Mouse (Mus musculus) hematopoietic stem cell, adult 5-6 weeks (primary cell): ENCODE measurements at regions not wholly inside any gene's neighbourhood (a gene's known extent, or its start where the extent isn't known, plus 50 kb on each side); places are given as distances from the start of the nearest gene placed in this dataset.

Source experiments
- ATAC-seq, 2 experiments: fragments of 125-278 bp in 1 of 2; replicated peaks in 1 of 2; 2 replicates each; pipeline ENCODE4 v1.8.0; 2016 to 2017; ENCODE audit warnings: inconsistent platforms in 2 of 2, mild to moderate bottlenecking in 2 of 2, moderate number of reproducible peaks in 2 of 2, low read depth in 1 of 2, moderate TSS enrichment in 1 of 2; ENCODE audit not compliant: low FRiP score in 2 of 2, poor library complexity in 2 of 2, severe bottlenecking in 2 of 2, insufficient read depth in 1 of 2, low TSS enrichment in 1 of 2

DNA sequence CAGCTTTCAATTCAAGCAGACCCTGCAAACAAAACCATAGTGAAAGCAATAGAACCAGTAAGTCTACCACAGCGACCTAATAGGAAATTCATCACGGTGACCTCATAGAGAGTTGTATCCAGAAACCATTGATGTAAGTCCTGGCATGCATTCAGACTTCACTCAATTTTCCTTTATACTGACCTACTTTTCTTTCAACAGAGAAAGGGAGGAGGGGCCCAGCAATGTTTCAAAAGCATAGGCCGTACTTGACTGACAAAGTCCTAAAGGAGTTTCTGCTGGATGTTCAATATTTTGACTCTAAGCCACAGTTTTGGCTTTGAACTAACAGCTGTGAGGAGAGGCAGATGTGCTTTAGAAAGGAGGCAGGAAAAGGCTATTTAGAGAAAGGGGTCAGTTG is 88.4 kb downstream of the AI593442 start:
- ATAC-seq, result no peak

DNA sequence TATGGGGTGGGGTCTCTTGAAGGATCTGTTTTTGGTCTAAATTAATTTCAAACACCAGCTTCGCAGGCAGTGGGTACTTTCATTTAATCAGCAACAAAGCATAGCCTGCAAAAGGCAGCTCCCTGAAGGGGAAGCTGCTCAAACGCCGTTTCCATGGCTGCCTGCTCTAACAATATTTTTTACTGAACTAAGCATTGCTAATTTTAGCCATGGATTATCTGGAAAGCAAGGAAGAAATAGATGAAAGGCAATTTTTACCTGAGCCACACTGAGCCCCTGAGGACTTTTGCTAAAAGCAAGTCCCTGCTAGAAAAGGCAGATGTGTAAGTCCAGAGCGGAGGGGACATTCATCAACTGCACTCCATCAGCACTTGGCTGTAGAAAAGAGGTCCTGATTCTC is 105.5 kb downstream of the AI593442 start:
- ATAC-seq, result no peak

DNA sequence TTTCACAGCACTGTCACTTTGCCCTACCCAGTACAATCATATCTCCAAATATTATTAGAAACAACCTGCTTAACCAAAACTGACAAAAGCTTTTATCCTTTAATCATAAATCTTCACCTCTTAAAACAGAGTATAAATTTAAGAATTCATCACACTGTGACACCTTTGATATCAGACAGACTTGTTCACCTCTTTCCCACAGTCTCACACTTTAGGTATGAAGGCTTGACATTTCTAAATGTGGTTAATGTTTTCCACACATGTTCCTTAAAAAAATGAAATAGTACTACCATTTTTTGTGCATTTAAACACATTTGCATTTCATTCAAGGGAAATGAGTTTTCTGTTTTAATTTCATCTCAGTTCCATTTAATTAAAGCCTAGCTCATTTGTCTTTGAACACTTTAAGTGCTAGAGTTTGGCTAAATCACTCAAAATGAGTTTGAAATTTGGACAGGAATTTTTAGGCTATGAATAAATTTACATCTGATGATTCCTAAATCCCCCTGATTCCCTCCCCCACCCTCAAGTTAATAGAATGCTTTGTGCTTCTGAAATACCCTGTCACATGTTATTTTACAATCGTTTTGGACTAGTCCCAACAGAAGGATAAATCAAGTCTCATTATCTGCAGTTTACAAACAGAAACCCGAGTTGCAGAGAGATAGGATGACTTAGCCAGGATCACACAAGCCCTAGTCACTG is 127.9 kb downstream of the AI593442 start:
- ATAC-seq, result no peak

DNA sequence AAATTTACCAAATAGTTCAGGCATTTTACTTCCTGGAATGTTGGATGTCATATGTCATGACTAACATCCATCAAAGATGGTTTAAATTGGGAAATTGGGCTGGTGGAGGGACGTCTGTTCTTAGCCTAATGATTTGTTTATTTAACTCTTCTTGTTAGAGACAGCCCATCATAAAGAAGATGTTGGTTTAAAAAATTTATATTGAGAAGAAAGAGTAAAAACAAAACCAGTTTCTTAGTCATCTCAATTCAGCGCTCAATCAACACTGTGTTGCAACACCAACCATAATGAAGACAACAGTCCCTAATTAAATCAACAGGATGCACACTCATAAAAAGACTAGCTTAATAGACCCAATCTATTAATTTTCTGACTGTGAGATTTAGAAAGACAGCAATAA is 133.5 kb downstream of the AI593442 start:
- no peak for ATAC-seq

DNA sequence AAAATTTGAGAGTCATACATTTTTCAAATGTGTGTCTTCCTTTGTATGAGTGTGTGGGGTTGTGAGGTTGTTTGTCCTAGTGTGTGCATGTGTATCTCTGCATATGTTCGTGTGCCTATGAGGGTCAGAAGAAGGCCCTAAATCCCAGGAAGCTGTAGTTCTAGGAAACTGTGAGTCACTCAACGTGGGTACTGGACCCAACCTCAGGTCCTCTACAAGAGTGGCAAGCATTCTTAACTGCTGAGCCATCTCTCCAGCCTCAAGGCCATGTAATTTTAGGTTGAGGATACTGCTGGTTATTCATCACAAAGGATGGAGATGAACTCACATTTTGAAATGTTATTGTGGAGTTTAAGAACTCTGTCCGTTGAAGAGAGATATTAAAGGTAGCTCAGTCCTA is 140.5 kb downstream of the AI593442 start:
- ATAC-seq, result no peak

DNA sequence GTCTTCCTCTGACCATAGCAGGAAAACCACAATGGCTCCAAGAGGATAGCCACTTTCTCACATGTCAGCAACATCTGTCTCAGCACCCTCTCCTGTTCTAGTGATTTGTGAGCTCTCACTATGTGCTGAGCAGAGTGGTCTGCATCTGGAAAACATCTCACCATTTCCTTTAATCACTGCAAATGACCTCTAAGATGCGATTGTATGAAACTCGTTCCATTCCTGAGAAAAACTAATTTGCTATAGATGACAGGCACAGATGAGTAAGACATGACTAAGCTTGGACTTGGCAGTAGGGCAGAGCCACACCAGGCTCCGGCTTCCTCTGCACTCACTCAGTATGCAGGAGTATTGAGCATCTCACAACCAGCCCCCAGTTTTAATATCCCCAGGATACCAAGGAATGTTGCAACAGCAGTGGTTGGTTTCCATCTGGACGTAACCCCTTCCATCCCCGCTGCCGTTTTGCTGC is 150.1 kb downstream of the AI593442 start:
- 0 out of 4 replicates have a peak, but pooled peaks of 1 of the 2 experiments have one; percentile 22 for ATAC-seq

DNA sequence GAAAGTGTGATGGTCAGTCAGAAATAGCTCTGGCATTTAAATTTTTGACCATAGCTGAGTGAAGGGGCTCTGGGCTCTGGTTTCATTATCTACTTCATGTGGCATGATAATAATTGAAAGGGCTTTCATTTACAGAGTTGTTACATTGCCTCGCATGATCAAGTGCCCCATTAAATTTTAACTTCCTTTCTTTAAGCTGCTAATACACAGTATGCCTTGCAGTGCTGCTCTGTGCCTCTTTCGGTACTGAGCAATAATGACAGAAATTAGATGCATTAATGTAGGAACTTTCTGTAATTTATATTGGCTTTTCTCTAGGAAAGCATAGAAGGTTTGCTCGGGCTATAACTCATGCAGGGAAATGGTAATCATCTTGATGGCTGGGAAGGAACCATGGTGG is 179.1 kb downstream of the AI593442 start:
- ATAC-seq, result no peak

DNA sequence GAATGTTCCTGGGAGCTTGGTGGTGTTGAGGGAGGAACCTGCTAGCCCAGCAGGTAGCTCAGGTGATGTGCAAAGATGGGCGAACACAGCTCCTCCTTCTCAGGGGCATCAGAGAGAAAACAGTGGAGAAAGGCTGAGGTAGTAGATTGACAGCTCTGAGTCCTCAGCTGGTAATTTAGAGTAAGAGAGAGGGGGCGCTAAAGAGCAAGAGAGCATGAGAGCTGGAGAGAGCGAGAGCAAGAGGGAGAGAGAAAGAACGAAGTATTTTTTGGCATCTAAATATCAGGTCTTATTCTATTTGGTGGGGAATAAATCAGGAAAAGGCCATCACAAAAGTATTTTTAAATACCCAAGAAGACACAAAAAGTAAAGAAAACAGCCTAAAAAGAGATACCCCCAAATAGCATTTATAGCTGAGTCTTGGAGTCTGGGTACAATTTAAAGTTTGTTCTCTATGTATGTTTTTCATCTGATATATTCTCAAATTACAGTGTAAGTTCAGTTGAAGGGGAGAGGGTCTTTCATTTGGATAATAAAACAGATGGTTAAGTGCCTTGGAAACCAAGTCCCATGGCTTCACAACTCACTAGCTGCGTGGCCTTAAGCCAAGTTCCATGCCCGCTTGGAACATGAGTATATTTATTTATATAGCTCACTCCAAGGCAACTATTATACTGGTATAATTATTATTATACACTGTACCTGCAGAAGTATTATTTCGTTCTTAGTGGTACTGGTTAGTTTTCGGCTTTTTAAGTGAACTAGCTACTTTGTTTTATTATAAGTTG is 183.9 kb downstream of the AI593442 start:
- ATAC-seq, result no peak

DNA sequence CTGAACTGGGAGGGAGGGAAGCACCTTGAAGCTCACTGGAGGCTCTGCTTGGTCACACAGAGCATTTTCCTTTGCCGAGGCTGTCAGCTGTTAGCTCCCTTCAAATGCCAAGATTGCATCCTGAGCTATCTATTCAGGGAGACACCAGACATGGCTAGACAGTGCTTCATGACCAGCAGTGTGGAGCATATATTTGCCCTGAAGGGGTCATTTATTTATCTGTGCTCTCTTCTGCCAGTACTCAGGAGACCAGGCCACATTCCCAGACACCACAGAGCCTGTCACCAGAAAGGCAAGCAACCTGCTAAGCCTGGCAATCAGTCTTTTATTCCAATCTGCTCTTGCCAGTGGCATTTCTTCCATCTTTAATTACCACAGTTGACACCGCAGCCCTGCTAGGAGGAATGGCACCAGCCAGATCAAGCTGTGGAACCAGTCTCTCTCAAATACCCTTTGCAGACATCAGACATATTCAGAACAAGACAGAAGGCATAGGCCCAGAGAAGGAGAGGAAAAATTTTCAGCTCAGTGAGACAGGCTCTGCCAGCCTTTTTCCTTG is 186.6 kb downstream of the AI593442 start:
- ATAC-seq, result no peak

DNA sequence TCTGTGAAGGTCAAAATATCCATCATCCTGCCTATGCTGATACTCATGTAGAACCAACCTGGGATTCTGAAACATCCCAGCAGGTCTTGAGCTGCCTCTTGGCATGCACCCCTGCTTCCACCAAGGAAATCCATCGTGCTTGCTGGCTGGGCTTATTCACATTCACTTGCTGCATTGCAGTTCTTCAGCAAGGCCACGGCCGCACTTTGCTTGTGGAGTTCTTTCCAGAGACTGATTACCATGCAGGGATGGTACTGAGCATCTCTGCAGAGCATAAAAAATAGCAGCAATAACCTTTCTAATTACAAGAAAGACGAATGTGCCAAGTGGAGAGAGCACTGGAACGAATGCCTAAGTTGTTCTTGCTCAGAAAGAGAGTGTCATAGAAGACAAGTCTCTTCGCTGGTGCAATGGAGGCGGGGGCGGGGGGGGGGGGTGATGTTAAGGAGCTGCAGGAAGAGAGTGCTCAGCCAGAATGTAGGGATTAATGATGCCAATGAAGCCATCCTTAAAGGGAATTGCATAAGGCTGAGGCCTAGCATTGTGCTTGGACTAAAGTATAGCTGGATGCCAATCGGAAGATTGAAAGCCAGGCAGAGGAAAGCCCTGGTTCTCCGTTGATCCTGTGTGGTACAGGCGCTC is 205.9 kb downstream of the AI593442 start:
- ATAC-seq, result no peak

DNA sequence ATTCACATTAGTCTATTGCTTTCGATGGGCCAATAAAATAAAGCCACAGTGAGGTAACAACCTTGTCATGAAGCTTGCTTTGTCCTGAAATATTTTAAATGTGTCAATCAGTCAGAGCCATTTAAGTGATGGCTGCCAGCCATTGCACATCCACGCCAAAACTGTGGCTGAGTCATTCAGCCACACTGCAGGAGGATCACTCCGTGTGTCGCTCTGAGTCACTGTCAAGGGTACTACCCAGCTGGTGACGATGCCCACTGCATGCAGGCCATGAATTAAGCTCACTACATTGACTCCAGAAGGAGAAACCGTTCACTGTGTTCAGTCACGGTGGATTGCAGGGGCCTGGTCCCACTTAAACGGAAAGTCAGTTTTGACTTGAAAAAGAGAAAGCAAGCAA is 206.7 kb downstream of the AI593442 start:
- no peak for ATAC-seq

DNA sequence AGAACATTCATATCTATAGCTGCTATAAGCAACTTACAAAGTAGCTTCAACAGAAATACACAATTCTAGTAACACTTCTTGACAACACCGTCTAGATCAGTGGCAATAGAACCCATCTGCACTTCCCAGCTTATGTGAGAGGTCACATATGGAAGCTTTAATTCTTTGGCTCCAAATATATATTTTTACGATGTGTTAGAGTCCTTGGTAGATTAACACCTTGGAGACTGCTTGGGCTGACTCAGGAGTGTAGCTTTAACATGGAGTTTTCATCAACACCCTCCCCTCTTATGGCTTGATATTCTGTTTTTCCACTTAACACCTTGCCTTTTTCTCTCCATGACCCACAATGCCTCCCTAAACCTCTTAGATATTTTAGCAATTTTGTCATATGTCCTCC is 221.1 kb downstream of the AI593442 start:
- ATAC-seq, result no peak

DNA sequence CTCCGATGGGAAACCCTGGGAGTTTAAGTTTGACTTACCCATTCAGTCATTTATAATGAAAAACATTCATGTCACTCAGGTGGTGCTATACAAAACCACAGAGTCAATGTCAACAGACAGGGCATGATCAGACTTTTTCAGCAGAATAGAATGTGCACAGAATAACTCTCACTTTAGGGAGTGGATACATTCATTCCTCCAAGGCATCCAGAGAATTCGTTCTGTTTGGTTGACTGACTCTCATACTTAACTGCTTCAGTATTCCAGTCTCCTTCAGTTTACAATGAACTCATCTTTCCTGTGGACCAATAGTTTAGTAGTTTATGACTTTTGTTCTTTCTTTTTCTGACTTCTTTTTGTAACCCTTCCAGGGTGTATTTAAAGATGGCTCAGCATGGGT is 225.1 kb downstream of the AI593442 start:
- no peak for ATAC-seq

DNA sequence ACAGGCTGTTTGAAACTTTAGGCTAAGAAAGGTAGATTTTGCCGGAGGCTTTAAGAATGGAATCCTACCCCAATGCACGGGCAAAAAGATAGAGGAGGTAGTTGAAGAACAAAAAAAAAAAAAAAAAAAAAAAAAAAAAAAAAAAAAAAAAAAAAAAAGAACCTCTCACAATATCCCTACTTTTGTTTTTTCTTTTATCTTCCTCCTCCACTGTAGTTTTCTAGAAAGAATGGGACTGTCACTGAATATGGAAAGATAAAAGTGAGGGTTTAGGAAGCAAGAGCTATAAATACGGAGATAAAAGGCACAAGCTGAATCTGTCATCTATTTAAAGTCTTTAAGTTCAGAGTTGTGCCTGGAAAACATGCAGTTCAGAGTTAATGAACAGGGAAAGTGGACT is 227.8 kb downstream of the AI593442 start:
- ATAC-seq, result no peak

DNA sequence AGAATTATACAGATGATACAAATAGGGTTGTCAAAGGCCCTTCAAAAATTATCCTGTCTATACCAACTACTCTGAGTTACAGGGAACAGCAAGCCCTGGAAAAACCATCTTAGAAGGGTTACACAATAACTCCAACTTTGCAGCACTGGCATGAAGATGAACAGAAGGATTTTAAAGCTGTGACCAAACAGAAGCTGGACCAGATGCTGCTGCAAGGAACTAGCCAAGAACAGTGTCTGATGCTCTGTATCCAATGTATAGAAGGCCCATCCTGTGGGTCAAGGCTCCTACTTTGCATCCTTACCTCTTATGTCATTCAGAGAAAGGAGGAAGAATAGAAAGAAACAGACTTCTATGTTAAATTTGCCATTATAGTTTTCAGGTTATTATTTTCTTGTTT is 231.3 kb downstream of the AI593442 start:
- ATAC-seq, result no peak

DNA sequence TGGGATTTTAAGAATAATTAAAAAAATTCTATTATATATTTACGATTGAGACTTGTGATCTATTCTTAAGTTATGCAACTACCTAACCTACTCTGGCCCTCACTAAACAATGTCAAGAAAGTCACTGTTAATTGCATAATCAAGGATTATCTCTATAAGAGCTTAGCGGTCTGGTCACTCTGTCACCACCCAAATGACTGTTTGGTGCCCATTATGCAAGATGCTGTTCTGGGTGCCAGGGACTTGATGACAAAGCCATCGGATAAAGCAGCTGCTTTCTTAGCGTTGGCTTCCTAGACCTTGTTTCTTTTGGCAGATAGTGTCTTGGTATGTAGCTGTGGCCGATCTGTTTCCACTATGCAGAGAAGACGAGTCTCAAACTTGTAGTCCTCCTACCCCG is 236.4 kb downstream of the AI593442 start:
- no peak for ATAC-seq

DNA sequence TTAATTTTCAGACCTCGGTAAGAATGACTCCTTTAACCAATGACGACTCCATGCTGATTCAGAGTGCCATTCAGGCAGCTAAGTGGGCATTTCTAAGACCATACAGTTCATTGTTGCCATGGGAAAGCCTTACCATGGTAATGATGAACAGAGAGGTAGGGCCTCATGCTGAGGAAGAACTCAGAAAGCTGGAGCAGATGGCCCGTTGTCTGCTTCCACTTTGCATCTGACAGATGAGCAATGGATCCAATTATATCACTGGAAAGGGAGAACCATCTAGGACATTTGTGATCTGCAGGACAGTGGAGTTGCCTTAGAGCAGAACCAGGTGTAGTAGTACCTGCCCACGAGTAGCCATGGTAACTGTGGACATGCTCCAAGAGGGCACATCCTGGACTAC is 245.4 kb downstream of the AI593442 start:
- no peak for ATAC-seq

DNA sequence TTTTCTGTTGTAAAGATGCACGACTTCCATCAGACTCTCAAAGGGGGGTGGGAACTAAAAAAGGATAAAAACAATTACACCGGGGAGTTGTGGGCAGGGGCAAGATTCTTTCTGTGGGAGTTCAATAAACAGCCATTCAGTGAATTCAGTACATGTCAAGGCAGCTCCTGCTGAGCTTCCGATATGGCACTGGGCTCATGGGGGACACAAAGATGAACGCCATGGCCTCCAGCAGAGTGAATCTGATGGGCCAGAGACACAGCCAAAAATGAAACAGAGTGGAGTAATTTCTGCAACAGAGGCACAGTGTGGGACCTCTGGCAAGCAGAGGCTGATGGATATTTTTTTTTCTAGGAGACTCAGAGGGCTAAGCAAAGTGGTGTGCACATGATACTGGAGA is 254.2 kb downstream of the AI593442 start:
- no peak for ATAC-seq
